Mouse (Mus musculus) kidney, embryonic 14.5 days (tissue): ENCODE measurements around the gene Rdh1. TPM values are rescaled to one million over a fixed set of nuclear protein-coding genes. Genes with fewer than 3 reads are reported as not detected.

Experiments
- ATAC-seq: fragments of 200-750 bp; cut with Nextera tagmentation; 2 replicates; pipeline ENCODE4 v1.8.0; 2017; ENCODE audit warnings: moderate number of reproducible peaks, mild to moderate bottlenecking, moderate TSS enrichment, moderate library complexity; ENCODE audit not compliant: low FRiP score, low TSS enrichment
- H3K27ac ChIP-seq: fragments of 300-500 bp; sonication (generic); 2 replicates; pipeline ENCODE4 v1.5.1; 2014; ENCODE audit warnings: low read depth, mild to moderate bottlenecking, low read length, moderate library complexity, mixed read lengths
- H3K27me3 ChIP-seq: fragments of 300-500 bp; sonication (generic); 2 replicates; pipeline ENCODE4 v1.6.1; 2014; ENCODE audit warnings: mild to moderate bottlenecking, low read length; ENCODE audit not compliant: control insufficient read depth, insufficient read depth
- H3K36me3 ChIP-seq: fragments of 300-500 bp; sonication (generic); 2 replicates; pipeline ENCODE4 v1.6.1; 2014; ENCODE audit warnings: low read length, mixed read lengths; ENCODE audit not compliant: control insufficient read depth, insufficient read depth
- H3K4me1 ChIP-seq: fragments of 300-500 bp; sonication (generic); 2 replicates; pipeline ENCODE4 v1.6.1; 2014; ENCODE audit warnings: low read length, mixed read lengths; ENCODE audit not compliant: control insufficient read depth, insufficient read depth
- H3K4me2 ChIP-seq: fragments of 300-500 bp; sonication (generic); replicated peaks from 2 replicates; pipeline ENCODE4 v1.6.1; 2014; ENCODE audit warnings: low read depth, mild to moderate bottlenecking, low read length
- H3K4me3 ChIP-seq: fragments of 300-500 bp; sonication (generic); 2 replicates; pipeline ENCODE4 v1.5.1; 2014; ENCODE audit warnings: mild to moderate bottlenecking, low read length
- H3K9ac ChIP-seq: fragments of 300-500 bp; sonication (generic); 2 replicates; pipeline ENCODE4 v1.6.1; 2014; ENCODE audit warnings: low read depth, mild to moderate bottlenecking, low read length, moderate library complexity
- H3K9me3 ChIP-seq: fragments of 300-500 bp; sonication (generic); 2 replicates; pipeline ENCODE4 v1.6.1; 2016; ENCODE audit warnings: low read length; ENCODE audit not compliant: control insufficient read depth
- WGBS: fragments of 180-500 bp; shearing (Covaris S2); extraction: QIAGEN DNeasy Blood & Tissue Kit; methylation state at CpG from one replicate; pipeline ENCODE4 v1.1.7; 2014; 5-methylcytosine and 5-hydroxymethylcytosine counted together
- polyA plus RNA-seq: library from polyadenylated mRNA; unstranded; fragments of >200 nt; fragmentation: Nextera tagmentation; extraction: Ambion mirVana; gene quantifications from 2 replicates; pipeline ENCODE4 v1.2.1, GENCODE M21; 2014

The Rdh1 gene
- polyA plus RNA-seq, 1 experiment from 2014 or later = 0.05 TPM

DNA sequence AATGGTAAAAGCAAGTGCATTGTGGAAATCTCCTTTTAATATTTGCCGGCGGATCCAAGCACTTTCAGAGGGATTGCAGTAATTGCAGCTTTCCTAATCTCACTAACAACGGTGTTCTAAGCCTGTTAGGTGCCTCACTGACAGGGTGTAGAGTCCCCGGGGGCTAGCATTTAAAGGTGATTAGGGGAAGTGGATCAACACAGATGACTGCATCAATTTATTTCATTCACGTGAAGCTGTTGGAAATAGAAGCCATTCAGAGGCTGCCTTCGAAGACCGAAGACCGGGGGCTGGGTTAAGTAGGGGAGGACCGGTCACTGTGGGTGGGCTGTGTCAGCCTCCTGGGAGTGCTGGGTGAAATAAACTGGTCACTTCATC lies 28.6 kb upstream of the Rdh1 start:
- Histone ChIP-seq H3K9me3 (no peaks in the 10 kb centered on the region), H3K9ac (no peak overlapping the region), H3K4me2 (no peak overlapping the region; the same call in 1 of the 2 replicates), H3K27ac (no peak overlapping the region), H3K4me3 (no peak overlapping the region), H3K36me3 (no peaks in the 10 kb centered on the region), H3K4me1 (0 out of 2 replicates have a peak, but pooled peaks cover 4% of the 10 kb centered on the region), H3K27me3 (no peaks in the 10 kb centered on the region)
- 31% methylated on average over 9 of the region's 9 CpGs for WGBS
- ATAC-seq = no peak

- no peaks in the 10 kb centered on the region for H3K27me3 ChIP-seq
- no peak for ATAC-seq
- no peak overlapping the region for H3K4me3 ChIP-seq
- 0 out of 2 replicates have a peak, but pooled peaks cover 4% of the 10 kb centered on the region for H3K4me1 ChIP-seq
- no peaks in the 10 kb centered on the region for H3K9me3 ChIP-seq
- no peak overlapping the region; the same call in 1 of the 2 replicates for H3K4me2 ChIP-seq
- no peaks in the 10 kb centered on the region for H3K36me3 ChIP-seq
- 20% methylated on average over 5 of the region's 5 CpGs for WGBS
- no peak overlapping the region for H3K27ac ChIP-seq
- no peak overlapping the region for H3K9ac ChIP-seq
These were observed 28.1 kb upstream of the Rdh1 start for GRCm38 (mm10) chr10:127731397-127731796.

GRCm38 (mm10) chr10:127734434-127734833 lies 25.1 kb upstream of the Rdh1 start:
- no peak overlapping the region for H3K4me3 ChIP-seq
- H3K9me3 ChIP-seq = no peaks in the 10 kb centered on the region
- no peak overlapping the region for H3K27ac ChIP-seq
- H3K4me2 ChIP-seq = no peak overlapping the region
- ATAC-seq = no peak
- no peaks in the 10 kb centered on the region for H3K36me3 ChIP-seq
- no peak overlapping the region for H3K9ac ChIP-seq
- no peaks in the 10 kb centered on the region for H3K27me3 ChIP-seq
- 43% methylated on average over 5 of the region's 5 CpGs for WGBS
- H3K4me1 ChIP-seq = 0 out of 2 replicates have a peak, but pooled peaks cover 4% of the 10 kb centered on the region

- no peak for ATAC-seq
- Histone ChIP-seq H3K4me2 (no peak overlapping the region), H3K27ac (0 out of 2 replicates have a peak overlapping the region, but pooled peaks have one; percentile 42), H3K9me3 (no peaks in the 10 kb centered on the region), H3K36me3 (peaks cover under 1% of the 10 kb centered on the region; the same call in 1 of the 2 replicates), H3K4me3 (no peak overlapping the region), H3K9ac (no peak overlapping the region), H3K27me3 (no peaks in the 10 kb centered on the region), H3K4me1 (peaks cover 9% of the 10 kb centered on the region)
- WGBS = 69% methylated on average over 2 of the region's 2 CpGs
These were observed 23.3 kb upstream of the Rdh1 start for GRCm38 (mm10) chr10:127736266-127736665.

- H3K9ac ChIP-seq = no peak overlapping the region
- ATAC-seq = no peak
- no peak overlapping the region for H3K4me2 ChIP-seq
- H3K9me3 ChIP-seq = no peaks in the 10 kb centered on the region
- 75% methylated on average over 4 of the region's 4 CpGs for WGBS
- no peaks in the 10 kb centered on the region for H3K27me3 ChIP-seq
- no peak overlapping the region for H3K27ac ChIP-seq
- peaks cover 8% of the 10 kb centered on the region for H3K4me1 ChIP-seq
- H3K4me3 ChIP-seq = no peak overlapping the region
- H3K36me3 ChIP-seq = peaks cover 7% of the 10 kb centered on the region
These were observed 22.6 kb upstream of the Rdh1 start for GRCm38 (mm10) chr10:127736916-127737315.

DNA sequence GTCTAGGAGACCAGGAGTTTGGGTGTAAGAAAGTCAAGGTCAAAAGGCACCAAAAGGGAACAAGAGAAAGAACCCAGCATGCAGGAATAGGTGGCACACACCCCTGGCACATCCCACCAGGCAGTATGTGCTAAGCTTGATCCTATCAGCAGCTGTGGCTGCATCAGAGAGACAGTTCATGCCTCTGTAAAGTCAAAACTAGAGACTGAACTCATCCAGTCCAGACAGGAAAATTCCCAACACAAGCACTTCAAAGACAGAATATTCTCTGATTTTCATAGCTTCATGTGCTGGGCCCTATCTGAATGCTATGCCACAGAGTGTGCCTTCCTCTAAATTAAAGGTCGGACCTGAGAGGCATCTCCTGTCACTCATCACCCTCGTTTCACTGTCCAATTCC lies 22.0 kb upstream of the Rdh1 start:
- Histone ChIP-seq H3K27ac (no peak overlapping the region), H3K36me3 (peaks cover 14% of the 10 kb centered on the region), H3K4me1 (peaks cover 8% of the 10 kb centered on the region), H3K9me3 (no peaks in the 10 kb centered on the region), H3K9ac (no peak overlapping the region), H3K4me2 (no peak overlapping the region), H3K4me3 (no peak overlapping the region), H3K27me3 (no peaks in the 10 kb centered on the region)
- no peak for ATAC-seq
- WGBS = 29% methylated on average over 2 of the region's 2 CpGs

DNA sequence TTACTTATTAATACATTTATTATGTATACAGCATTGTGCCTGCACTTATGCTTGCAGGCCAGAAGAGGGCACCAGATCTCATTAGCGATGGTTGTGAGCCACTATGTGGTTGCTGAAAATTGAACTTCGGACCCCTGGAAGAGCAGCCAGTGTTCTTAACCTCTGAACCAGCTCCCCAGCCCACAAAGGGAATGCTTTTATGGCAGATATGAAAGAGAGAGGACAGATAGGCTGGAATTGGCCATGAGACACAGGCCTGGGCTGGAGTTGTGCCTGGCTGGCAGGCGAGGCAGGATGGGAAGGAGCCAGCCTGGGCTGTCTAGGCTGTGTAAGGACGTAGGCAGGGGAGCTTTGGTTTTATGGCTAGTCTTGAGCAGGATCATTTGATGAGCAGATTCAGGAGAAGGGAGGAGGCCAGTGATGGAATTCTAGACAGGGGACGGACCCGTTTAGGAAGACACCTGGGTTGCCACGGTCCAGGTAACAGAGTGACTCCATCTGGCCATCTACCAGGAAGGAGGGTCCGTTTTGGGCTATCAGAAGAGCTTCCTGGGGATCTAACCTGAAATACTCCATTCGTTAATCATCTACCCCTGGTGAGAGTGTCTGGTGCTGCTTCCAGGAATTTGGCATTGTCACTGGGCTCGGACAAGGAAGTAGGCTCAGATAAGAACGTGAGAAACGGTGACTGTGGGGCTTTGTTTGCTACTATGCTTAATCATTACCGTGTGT lies 21.2 kb upstream of the Rdh1 start:
- H3K4me3 ChIP-seq = no peak overlapping the region
- WGBS = 46% methylated on average over 13 of the region's 13 CpGs
- H3K9me3 ChIP-seq = no peaks in the 10 kb centered on the region
- H3K9ac ChIP-seq = no peak overlapping the region
- peak overlapping the region; percentile 45; the same call in 1 of the 2 replicates for H3K27ac ChIP-seq
- H3K4me2 ChIP-seq = peak overlapping the region; percentile 56
- 0 out of 2 replicates have a peak, but pooled peaks have one; percentile 7 for ATAC-seq
- H3K27me3 ChIP-seq = no peaks in the 10 kb centered on the region
- peaks cover 21% of the 10 kb centered on the region for H3K36me3 ChIP-seq
- H3K4me1 ChIP-seq = peaks cover 8% of the 10 kb centered on the region

DNA sequence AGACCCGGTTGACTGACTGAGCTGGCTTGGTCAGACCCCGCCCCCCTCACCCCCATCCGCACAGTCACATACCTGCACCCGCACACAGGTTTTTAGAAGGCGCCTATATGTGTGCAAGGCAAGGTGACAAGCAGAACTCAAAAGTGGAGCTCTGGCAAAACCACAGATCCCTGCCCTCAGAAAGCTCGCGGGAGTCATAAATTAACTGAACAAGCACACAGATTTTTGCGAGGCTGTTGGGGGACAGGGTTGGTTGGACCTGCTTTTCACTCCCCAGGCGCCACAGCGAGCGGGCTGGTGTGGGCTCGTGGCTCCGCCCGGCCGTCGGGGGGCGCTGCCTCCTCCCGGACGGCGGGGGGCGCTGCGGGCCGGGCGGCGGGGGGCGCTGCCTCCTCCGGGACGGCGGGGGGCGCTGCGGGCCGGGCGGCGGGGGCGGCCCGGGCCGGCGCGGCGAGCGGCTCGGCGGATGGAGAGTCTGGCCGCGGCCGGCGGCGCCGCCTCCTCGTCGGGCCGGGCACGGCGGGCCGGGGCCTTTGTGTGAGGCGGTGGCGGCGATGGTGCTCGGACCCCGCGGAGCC lies 20.3 kb upstream of the Rdh1 start, which contains the start of gene Zbtb39:
TSS of gene Zbtb39 (plus strand) at position 456 of the 578 bp plus-strand sequence.
- Histone ChIP-seq H3K27me3 (no peaks in the 10 kb centered on the region), H3K27ac (peak within 1 kb of the TSS; percentile 85), H3K4me3 (peak within 1 kb of the TSS; percentile 96), H3K4me1 (peaks cover 8% of the 10 kb centered on the region), H3K9ac (peak within 1 kb of the TSS; percentile 98), H3K9me3 (no peaks in the 10 kb centered on the region), H3K36me3 (peaks cover 30% of the 10 kb centered on the region), H3K4me2 (peak within 1 kb of the TSS; percentile 56)
- ATAC-seq = peak; percentile 84
- WGBS = under 1% methylated on average over 36 of the region's 61 CpGs

- ATAC-seq = peak; percentile 50; the same call in 1 of the 2 replicates
These were observed 19.8 kb upstream of the Rdh1 start for GRCm38 (mm10) chr10:127739661-127740161.

More at GRCm38 (mm10) chr10:127739661-127740161, 19.8 kb upstream of the Rdh1 start:
- Histone ChIP-seq H3K4me1 (peaks cover 8% of the 10 kb centered on the region), H3K4me3 (peak overlapping the region; percentile 96), H3K9me3 (no peaks in the 10 kb centered on the region), H3K27me3 (no peaks in the 10 kb centered on the region), H3K36me3 (peaks cover 35% of the 10 kb centered on the region), H3K27ac (peak overlapping the region; percentile 85), H3K9ac (peak overlapping the region; percentile 98), H3K4me2 (peak overlapping the region; percentile 56)
- under 1% methylated on average over 41 of the region's 55 CpGs for WGBS
